Mouse (Mus musculus) layer of hippocampus, adult 8-10 months (tissue): ENCODE data around the gene Riiad1. TPM values are rescaled to one million over a fixed set of nuclear protein-coding genes. Genes with fewer than 3 reads are reported as not detected.
A peak's percentile ranks its signal among the peaks of the same experiment; 100 is the strongest.

Experiments
- DNase-seq, 2 experiments: peaks; one replicate each; pipeline ENCODE4 v3.0.0; 2022; ENCODE audit warnings: low spot score in 2 of 2
- total RNA-seq, 4 experiments: library from RNA; stranded (reverse); gene quantifications; 2 replicates each; pipeline ENCODE4 v1.2.4; 2022

The Riiad1 gene
- total RNA-seq, result 1 to 10 TPM; 4.9 to 6.9 (median 6.0) TPM

DNA sequence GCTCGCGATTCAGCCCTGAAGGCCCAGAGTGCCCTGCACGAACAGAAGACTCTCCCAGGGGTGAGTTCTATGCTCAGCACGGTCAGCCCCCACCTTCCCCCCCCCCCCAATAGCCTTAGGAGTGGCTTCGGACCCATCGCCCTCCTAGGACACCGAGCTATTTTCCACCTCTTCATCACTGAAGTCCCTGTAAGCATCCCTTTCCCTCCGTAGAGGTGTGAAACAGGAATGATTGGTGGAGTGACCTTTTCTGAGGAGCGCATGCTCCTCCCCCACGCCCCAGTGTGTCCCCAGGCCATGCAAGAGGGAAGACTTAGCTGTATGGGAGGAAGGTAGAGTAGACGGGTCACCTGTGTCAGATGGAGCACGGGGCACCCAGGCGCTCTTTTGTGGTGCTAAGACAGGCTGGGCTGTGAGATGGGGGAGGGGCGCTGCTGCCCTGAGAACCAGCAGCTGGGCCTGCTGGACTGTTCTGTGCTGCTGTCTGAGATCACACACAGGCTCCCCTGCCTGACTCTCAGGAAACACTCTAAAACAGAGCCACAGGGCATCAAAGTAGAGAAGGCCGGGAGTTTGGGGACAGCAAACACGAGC lies at the start of gene Riiad1:
Riiad1 (minus strand) TSS at position 51 of the 594 bp plus-strand sequence.
- no peak for DNase-seq

DNA sequence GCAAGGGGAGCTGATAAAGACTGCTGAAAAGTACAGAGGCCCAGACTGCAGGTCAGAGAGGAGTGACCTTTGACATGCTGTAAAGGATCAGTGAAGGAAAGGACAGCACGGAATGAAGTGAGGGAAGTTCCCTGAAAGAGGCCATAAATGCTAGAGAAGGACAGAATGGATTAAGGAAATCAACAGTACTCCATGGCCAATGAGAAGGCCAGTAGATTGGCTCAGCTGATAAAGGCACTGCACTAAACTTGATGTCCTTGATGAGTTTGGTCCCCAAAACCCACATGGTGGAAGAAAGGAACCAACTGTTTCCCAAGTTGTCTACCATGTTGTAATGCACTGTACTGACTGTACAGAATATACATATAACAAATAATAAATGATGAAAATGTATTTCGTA lies 46.6 kb upstream of the Riiad1 start:
- DNase-seq, result no peak

DNA sequence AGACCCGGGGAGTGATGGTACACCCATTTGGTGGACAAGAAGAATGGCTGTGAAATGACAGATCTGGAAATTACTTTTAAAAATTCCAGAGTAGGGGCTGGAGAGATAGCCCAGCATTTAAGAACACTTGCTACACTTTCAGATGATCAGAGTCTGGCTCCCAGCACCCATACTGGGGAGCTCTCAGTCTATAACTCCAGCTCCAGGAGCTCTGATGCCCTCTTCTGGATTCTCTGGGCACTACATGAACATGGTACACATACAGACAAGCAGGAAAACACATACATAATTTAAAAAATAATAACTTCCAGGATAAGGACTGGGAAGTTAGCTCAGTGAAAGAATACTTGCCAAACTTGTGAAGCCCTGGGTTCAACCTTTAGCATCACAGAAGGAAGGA lies 26.5 kb upstream of the Riiad1 start:
- DNase-seq, result no peak

DNA sequence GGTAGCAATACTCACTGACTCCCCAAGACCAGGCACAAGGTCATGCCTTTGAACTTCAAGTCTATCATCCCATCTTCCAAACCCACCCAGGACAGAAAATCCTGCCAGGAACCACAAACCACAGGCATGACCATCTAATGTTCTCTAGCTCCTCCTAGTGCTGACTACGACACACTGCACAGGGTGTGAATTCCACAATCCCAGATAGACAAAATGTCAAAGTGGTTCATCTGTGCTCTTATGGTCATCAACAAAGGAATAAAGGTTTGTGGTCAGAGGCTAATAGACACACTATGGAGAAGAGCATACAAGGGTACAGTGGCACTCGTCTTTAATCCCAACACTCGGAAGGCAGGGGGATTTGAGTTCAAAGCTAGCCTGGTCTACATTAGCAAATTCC lies 22.1 kb upstream of the Riiad1 start:
- peak in 1 of 2 experiments; percentile 28 for DNase-seq

DNA sequence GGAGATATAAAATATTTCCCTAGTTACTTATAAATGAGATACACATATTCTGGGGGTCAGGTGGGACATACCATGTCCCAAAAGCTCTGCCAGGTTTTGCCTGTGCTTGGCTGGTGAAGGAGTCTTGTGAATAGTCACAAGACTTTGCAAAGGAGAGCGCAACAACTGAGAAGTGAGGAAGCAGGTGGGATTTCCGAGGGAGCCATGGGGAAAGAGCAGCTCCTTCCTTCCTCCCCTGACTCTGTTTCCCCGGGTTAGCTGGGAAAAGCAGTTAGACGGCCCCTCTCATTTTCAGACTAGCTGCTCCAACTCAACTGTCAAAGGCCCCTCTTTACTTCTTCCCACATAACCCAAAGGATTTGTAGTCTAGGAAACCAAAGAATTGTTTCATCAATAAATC lies 17.0 kb upstream of the Riiad1 start:
- DNase-seq, result no peak

DNA sequence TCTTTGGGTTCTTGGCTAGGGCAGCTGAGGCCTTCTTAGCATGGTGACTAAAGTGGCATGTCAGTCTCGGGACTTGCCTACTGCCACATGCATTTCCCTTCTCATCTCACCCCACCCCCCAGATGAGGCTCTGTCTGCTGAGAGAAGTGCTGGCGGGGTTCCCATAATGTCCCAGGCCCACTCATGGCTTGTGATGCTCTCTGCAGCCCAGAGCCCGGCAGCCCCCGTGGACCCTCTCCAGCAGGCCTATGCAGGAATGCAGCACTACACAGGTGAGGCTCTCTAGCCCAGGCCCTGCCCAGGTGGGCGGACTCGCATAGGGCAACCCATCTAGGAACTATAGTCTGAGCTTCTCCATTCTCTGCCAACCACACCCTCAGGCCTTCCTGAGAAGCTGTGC lies 7.4 kb upstream of the Riiad1 start:
- DNase-seq, result no peak

DNA sequence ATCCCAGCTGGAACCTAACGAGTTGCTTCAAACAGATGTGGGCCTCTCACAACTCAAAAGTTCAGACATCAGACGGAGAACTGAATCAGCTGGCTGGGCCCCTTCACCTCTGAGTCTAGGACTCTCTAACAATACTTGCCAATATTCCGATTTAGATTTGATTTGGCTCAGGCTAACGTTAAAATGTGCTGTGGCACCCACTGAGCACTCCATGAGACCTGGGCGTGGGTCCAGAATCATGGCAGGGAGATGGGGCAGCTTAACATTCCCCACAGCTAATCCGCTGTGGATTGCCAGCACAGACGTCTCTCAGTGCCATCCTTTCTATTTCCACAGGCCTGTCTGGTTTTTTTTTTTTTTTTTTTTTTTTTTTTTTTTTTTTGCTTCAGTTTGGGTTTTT lies 5.8 kb upstream of the Riiad1 start:
- no peak for DNase-seq

DNA sequence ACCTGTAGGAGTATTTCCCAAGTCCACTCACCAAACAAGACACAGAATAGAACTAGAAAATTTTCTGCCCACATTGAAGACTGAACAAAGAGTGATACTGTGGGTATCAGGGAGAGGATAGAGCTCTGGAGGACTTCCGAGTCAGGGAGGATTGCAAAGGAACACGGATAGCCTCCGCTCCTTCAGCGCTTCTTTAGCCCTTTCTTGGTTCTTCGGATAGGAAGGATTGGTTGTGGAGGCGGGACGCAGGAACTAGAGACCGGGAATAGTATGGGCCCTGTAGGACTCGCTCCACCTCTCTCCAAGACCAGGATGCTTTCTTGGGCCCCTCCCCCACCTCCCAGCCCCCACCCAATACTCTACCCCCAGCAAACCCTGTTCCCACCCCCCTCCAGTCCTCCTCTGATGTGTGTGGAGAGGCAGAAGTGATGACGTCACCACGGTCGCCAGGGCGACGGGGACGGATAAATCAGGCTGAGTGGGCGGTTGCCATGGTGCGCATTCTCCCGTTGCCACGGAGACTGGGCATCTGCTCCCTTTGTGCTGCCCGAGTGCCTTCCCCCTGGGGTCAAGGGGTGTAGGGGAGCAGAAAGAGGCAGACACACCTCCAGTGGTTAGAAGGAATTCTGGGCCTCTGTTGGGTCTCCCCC lies 3.8 kb upstream of the Riiad1 start:
- peak; percentile 96 for DNase-seq

DNA sequence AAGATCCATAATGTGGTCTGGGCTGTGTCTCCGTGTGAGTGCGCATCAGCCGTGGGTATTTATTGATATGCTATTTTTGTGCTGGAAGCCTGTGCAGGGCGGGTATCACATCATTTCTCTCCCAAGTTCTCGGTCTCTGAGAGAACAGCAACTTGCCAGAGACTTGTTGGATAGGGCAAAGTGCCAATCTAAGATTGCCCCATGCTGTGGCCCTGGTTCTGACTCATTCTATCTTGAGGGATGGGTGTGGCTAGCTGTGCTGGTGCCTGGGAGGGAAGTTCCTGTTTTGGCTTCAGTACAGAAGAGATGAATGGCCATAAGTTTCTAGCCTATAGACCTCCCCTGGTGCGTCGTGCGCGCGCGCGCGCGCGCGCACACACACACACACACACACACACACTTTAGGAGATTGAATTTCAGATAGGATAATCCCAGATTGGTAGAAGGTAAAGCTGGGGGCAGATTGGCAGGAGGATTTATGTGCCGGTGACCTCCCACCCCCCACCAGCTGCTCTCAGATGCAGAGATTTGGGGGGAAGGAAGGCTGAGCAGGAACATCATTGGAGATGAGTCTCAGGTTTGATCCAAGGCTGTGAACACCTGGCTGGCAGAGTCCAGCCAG lies 2.7 kb upstream of the Riiad1 start:
- DNase-seq, result no peak

DNA sequence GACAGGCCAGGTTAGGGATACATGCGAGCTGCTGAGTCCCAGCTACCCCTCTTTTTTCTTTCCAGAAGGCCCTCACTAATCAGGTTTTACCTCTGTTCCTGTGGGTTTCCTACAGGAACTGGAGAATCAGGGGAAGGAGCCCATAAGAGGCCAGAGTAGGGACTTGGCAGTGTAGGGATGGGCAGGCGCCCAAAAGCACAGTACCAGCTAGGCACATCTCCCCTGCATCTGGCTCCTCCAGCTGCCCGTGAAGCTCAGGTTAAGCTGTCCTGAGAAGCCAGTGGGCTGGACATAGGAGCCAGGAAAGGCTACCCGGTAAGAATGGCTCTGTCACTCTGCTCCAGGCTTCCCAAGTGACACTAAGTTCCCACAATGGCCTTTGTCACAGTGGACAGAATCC lies 1.3 kb upstream of the Riiad1 start:
- no peak for DNase-seq

DNA sequence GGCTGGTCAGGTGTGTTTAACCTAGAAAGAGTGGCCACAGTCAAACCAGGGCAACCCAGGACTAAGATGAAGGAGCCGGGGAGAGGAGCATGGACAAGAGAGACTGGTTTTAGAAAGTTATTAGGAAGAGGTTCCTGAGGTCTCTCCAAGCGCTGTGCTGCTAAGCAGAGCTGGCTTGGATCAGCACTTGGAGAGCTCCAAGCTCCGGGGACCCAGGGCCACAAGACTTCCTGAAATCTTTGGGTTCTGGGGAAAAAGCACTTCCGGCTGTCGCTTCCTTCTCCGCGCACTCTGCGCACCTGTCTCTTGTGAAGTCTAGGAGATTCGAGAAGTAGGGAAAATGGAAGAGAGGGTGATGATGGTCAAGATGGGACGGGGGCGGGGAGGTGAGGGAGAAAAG lies 577 bp downstream of the Riiad1 start:
- DNase-seq, result no peak

DNA sequence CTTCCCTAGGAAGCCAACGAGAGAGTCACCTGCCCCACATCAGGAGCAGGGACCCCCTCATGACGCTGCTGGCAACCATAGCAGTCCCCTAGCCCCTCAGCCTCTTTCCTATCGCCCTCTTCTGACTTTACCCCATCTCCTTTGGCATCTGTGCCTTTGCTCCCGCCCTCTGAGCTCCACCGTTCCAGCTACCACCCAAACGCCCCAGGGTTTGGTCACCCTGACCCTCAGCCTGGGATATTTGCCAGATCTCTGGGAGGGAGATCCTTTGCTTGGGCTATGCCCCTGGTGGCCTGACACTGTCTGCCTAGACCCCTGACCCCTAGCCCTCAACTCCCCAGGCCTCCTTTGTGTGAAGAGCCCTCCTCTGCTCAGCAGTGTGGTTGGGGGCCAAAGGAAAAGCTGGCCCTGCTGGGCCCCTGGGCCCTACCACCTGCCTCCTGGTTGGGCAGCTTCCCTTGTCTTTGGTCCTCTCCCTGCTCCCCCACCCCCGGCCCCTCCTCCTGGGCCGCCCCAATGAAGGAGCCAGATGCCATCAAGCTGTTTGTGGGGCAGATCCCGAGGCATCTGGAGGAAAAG lies 1.5 kb downstream of the Riiad1 start:
- no peak for DNase-seq

DNA sequence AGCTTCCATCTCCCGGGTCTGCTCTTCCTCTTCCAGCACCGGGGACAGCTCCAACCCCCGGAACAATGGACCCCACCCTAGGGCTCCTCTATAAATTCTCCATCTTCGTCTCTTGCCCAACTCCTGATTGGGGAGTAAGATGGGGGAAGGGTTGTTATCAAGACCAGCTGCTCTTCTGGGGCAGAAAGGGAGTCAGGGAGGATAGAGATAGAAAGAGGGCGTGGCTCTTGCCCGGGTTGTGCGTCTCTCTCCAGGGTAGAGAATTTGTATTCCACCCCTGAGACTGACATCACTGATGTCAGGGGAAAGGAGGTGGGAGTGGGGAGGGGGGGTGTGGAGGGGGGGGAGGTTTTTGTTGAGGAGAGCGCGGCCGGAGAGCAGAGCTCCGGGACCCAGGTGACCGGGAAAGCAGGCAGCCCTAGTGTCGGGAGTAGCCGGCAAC lies 2.1 kb downstream of the Riiad1 start, which contains the start of gene Celf3:
Celf3 (plus strand) TSS at position 315 of the 442 bp plus-strand sequence.
- DNase-seq, result peak; percentile 66 to 84

DNA sequence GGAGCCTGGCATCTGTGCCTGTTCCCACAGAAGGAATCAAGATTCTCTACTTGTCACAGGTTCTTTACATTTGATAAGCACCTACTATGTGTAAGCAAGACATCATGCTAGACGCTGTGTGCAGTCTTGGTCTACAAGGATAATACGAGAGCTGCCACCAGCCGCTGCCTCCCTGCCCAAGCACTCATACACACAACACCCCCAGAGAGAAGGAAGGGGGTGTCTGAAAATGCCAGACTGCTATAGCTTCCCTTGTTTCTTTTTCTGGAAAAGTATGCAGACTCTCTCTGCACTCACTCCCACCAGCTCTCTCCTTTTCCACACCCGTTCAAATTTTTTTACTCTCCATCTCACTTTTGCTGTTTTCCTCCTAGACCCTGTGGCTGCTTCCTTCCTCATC lies 2.7 kb downstream of the Riiad1 start:
- DNase-seq, result no peak

DNA sequence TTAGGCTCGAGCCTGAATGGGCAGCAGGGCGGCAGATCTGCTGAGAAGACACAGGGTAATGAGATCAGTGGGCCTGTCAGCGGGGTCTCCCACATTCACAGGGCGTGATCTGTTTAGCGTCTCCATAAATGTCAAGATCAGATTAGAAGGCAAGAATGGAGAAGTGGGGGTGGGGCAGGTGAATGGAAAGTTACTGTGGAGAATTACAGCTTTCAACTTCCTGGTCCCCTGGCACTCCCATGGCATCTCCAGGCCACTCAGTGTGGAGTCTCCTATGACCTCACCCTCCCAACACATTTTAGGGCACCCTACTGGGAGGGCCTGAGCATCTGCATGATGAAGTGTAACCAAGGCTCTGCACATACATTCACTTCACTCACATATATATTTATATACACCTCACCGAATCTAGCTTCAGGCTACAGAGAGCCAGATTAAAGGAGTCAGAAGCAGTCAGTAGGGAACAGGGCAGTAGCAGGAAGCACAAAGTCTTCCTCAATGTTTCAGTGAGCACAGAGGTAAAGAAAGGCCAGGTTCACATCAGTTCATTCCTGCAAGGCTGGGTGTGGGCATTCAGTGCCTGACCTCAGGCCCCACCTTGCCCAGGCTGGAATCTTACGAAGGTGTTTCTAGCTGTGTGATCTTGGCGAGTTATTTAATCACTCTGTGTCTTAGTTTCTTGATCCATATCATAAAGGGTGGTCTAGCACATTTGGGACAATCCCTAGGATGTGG lies 3.7 kb downstream of the Riiad1 start:
- DNase-seq, result no peak

DNA sequence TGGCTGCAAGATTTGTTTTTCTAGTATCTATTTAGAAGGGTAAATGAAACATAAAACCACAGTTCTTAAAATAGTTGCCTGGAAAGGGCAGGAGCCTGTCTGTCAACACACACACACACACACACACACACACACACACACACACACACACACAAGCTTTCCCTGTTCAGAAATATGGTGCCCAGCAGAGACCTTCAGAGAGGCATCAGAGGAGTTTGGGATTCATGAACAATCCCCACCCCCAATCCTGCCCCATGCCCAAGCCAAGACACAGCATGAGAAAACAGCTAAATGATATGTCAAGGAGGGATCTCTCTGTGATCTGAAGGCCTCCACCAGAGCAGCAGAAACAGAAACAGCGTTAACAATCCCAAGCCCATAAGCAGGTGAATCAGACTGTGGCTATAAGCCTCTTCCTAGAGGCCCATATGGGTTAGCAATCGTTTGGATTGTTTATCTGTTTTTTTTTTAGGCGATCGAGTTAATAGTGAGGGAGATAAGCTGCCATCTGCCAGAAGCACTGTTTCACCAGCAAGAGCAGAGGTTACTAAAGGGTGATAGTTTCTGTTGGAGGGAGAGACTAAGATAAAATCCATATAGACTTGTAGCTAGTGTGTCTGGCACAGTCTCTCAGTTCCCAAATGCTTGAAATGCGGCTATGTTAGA lies 6.4 kb downstream of the Riiad1 start:
- DNase-seq, result no peak

DNA sequence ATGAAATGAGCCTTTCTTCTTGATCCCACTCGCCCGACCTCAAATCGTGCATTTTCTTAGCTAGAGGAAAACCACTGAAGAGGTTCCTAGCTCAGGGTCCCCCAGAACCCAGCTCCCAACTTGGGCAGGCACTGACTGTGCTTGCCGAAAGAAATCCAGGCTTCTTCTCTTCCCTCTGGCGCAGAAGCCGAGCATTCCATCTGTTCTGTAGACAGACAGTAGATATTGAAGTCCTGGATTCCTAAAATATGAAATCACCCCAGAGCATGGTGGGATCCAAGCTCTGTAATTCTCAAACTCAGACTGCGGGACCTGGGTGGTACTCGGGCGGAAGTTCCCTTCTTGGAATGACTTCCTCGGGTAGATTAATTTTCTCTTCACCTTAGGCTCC lies 7.0 kb downstream of the Riiad1 start:
- no peak for DNase-seq

DNA sequence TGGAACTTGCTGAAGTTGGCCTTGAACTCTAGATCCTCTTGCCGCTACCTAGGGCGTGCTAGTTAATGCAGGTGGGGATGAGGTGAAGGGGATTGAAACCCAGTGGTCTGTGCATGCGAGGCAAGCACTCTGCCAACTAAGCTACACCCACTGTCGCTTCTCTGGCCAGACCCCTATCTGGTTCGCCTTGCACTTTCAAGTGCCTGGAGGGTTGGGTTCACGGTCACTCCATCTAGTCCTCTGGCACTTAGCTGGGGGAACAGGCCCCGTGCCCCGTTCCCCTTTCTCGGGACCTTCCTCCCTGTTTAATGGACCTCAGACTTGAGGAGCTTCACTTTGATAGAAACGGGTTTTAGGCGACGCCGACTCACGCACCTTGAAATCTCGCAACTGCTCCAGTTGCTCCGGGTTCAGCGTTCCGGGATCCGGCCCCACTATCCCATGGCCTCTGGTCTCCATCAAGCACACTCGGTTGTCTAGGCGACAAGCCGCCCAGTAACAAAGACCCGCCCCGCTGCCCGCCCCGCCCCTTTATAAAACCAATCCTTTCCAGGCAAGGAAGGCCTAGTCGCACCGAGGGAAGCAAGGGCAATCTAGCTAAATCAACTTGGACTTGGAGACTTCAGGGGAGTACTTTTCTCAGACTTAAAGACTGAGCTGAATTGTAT lies 7.6 kb downstream of the Riiad1 start:
- no peak for DNase-seq

DNA sequence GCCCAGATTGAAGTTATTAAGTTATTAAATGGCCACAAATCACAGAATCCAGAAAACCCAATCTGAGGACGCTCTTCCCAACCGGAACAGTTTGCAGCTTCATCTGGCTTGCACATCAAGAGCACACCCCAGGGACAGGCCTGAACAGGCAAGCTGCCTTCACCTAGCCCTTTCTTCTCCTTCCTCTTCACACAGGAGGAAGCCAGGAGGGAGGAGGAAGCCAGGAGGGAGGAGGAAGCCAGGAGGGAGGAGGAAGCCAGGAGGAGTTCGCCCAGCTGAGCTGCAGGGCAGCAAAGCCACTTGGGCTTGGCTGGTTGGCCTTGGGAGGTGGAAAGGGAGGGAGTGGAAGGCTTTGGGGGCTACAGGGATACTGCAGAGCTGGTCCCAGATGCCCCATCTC lies 11.2 kb downstream of the Riiad1 start:
- no peak for DNase-seq

DNA sequence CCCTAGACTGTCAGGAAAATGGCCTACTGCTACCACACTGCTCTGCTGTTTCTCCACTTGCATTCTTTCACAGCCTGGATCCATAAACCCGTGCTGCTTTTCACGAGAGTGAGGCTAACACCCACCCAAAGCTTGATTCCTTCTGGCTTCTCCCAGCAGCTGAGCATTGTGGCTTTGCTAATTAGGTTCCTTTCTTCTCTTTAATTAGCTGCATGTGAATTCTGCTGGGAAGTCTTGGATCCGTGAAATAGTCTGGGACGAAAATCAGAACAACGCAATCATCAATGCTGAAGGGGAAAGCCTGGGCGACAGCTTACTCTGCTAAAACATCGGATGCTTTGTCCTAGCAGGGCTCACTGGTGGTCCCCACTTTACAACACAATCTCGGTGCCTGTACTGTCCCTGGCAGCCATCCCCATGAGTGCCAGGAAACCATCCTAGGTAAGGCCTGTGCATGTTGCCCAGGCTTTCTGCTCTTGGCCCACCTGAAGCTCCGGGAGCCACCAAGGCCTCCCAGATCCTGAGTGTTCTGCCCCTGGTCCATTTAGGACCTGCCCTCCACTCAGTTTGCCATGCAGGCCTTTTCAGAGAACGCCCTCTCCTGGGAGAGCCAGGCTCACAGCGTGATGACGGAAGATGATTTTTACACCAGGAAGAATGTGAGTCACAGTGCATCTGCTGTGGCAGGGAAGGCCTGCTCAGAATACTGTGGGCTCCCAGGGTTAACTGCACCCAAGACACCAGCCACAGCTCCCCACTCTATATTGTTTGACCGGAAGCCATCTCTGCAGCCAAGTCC lies 14.3 kb downstream of the Riiad1 start:
- DNase-seq, result peak in 1 of 2 experiments; percentile 78
